Mouse (Mus musculus) frontal cortex, postnatal 14 days (tissue): ENCODE measurements at regions not wholly inside any gene's neighbourhood (a gene's known extent, or its start where the extent isn't known, plus 50 kb on each side); places are given as distances from the start of the nearest gene placed in this dataset.
A peak's percentile ranks its signal among the peaks of the same experiment; 100 is the strongest.

ENCODE experiments used
- DNase-seq, 2 experiments: peaks; one replicate each; pipeline ENCODE4 v3.0.0; 2022; ENCODE audit warnings: low spot score in 2 of 2

- no peak for DNase-seq
These were observed 249.6 kb downstream of the Cdk5rap2 start for GRCm38 (mm10) chr4:70160525-70161224.

DNA sequence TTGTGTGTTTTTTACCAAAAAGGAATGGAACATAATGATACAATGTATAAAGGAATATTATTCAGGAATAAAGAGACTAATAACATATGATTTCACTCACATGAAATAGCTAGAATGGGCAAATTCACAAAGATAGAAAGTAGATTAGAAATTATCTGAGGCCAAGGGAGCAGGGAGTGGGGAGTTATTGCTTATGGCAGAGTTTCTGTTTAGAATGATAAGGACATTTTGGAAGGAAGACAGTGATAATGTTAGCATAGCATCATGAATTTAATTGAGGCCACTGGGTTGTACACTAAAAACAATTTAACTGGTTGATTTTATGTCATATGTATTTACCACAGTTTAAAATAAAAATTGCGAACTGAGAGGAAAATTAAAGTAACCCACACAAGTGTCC, 250.2 kb downstream of the Cdk5rap2 start:
- DNase-seq, result no peak

- DNase-seq, result no peak
These were observed 257.1 kb downstream of the Cdk5rap2 start for GRCm38 (mm10) chr4:70153179-70153578.

- no peak for DNase-seq
These were observed 301.2 kb downstream of the Cdk5rap2 start for GRCm38 (mm10) chr4:70109011-70109410.

GRCm38 (mm10) chr4:70105776-70106175, 304.5 kb downstream of the Cdk5rap2 start:
- DNase-seq, result no peak

GRCm38 (mm10) chr4:70097353-70097752, 312.9 kb downstream of the Cdk5rap2 start:
- DNase-seq, result no peak

- no peak for DNase-seq
These were observed 332.0 kb downstream of the Cdk5rap2 start for GRCm38 (mm10) chr4:70078206-70078605.

- no peak for DNase-seq
These were observed 347.7 kb downstream of the Cdk5rap2 start for GRCm38 (mm10) chr4:70062516-70062915.

GRCm38 (mm10) chr4:70058831-70059544, 351.3 kb downstream of the Cdk5rap2 start:
- DNase-seq, result peak; percentile 49 to 52

- no peak for DNase-seq
These were observed 357.1 kb downstream of the Cdk5rap2 start for GRCm38 (mm10) chr4:70053136-70053535.

GRCm38 (mm10) chr4:70038241-70038640, 372.0 kb downstream of the Cdk5rap2 start:
- no peak for DNase-seq

GRCm38 (mm10) chr4:70035912-70036311, 374.3 kb downstream of the Cdk5rap2 start:
- DNase-seq, result no peak

- DNase-seq, result no peak
These were observed 377.7 kb downstream of the Cdk5rap2 start for GRCm38 (mm10) chr4:70032497-70032896.

- DNase-seq, result no peak
These were observed 383.4 kb downstream of the Cdk5rap2 start for GRCm38 (mm10) chr4:70026848-70027247.

DNA sequence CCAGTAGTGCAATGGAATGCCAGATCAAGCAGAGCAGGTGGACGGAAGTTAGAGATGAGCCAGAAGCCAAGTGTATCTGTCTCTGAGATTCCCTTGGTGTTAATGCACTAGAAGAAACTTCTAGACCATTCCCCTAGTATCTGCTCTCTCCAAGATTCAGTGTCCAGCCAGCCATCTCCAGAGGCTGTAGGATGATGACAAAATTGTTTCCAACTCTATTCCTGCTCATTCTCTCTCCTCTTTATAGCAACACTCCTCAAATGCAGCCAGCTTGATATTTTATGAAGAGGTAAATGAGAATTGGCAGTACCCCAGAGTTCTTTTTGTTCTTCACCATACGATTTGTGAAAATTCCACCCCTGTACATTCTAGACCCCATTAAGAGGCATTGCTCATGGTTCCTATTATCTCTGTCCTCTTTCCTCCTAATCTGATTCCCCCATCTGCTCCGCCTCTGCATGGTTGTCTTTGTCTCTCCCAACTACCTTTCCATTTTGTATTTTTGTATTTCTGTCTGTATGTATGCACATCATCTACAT, 385.3 kb downstream of the Cdk5rap2 start:
- no peak for DNase-seq

DNA sequence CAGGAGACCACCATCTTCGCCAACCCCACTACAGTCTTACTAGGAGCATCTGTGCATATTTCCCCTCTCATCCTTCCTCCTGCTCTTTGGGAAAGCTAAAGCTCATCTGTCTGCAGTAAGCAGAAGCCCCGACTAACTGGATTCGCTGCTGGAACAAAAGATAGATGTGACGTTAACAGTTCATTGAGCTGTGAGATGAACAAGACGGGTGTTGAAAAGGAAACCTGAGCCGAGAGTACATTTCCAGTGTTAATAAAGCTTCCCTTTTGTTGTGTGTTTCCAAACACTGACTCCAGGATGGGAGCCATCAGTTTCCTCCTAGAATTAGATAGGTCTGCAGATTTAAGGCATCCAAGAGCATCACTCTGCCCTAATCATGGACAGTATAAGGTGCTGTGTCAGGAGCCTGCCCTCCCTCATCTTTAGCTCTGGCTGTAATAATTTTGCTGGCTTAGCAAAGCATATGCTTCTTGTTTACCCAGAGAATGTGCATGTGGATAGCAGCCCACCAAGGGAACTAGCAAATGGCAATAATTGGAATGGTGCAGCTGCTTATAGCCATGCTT, 389.3 kb downstream of the Cdk5rap2 start:
- DNase-seq, result no peak

DNA sequence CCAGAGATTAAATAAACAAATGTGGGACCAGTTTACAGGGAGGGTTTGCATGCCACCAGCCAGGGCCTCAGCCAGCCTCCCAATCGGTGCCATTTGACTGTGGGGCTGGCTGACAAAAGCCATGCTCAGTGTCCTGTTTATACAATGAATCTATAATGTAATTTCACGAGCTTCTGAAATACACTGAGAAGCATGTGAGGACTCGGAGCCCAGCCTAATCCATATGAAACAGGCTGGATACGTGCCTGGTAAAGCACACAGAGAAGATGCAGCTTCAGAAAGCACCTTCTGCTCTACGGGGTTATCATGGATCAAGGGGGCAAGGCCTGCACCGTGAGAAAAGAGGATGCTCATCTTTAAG, 398.0 kb downstream of the Cdk5rap2 start:
- DNase-seq, result no peak

- DNase-seq, result no peak
These were observed 398.6 kb downstream of the Cdk5rap2 start for GRCm38 (mm10) chr4:70011491-70012219.

GRCm38 (mm10) chr4:70010466-70010865, 399.8 kb downstream of the Cdk5rap2 start:
- no peak for DNase-seq

GRCm38 (mm10) chr4:70004966-70005365, 405.3 kb downstream of the Cdk5rap2 start:
- DNase-seq, result no peak

- DNase-seq, result no peak
These were observed 417.0 kb downstream of the Cdk5rap2 start for GRCm38 (mm10) chr4:69993226-69993625.

GRCm38 (mm10) chr4:69974208-69974607, 436.0 kb downstream of the Cdk5rap2 start:
- DNase-seq, result no peak
